Mouse (Mus musculus): ENCODE data around the gene Gal3st2c.
"Not testable (repeated sequence)": the region's sequence is repeated elsewhere in the genome, so short reads cannot be mapped to it uniquely, and the experiment has no call there.

Gal3st2c gene

DNA sequence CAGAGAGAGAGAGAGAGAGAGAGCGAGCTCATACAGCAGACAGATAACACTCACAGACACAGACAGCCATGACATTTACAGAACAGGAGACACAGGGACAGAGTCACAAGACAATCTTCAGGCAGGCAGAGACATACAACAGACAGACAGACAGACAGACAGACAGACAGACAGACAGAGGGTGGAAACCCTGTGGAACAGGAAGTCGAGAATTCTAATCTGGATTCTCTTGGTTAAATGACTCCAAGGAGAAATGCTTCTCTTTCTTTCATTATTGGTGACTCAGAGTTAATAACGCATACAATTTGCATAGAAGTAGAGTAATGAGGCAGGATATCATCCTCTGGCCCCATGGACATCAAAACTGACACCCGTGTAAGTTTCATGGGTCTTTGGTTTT is 56.2 kb downstream of the Gal3st2c start:
- DNase-seq, result no peak

GRCm38 (mm10) chr1:94051104-94051503 is 60.8 kb downstream of the Gal3st2c start:
- DNase-seq, result no peak

GRCm38 (mm10) chr1:94052373-94052772 is 62.1 kb downstream of the Gal3st2c start, which contains the start of gene Pdcd1:
Gene Pdcd1, minus strand, starts transcription at chr1:94052553.
- no peak for DNase-seq

- DNase-seq, result peak; percentile 26 to 36
Observed at GRCm38 (mm10) chr1:94053530-94054216, 63.4 kb downstream of the Gal3st2c start.

GRCm38 (mm10) chr1:94054481-94054880 is 64.2 kb downstream of the Gal3st2c start:
- DNase-seq, result no peak

- DNase-seq, result peak in 1 of 2 experiments; percentile 21
Observed at GRCm38 (mm10) chr1:94055966-94056365, 65.7 kb downstream of the Gal3st2c start.

DNA sequence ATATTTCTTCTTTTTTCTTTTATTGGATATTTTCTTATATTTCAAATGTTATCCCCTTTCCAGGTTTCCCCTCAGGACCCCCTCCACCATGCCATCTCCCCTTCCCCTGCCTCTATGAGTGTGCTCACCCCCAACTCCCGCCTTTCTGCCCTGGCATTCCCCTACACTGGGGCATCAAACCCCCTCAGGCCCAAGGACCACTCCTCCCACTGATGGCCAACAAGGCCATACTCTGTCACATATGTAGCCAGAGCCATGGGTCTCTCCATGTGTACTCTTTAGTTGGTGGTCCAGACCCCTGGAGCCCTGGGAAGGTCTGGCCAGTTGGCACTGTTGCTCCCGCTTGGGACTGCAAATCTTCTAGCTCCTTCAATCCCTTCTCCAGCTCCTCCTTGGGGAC is 67.1 kb downstream of the Gal3st2c start:
- DNase-seq, result no peak

DNA sequence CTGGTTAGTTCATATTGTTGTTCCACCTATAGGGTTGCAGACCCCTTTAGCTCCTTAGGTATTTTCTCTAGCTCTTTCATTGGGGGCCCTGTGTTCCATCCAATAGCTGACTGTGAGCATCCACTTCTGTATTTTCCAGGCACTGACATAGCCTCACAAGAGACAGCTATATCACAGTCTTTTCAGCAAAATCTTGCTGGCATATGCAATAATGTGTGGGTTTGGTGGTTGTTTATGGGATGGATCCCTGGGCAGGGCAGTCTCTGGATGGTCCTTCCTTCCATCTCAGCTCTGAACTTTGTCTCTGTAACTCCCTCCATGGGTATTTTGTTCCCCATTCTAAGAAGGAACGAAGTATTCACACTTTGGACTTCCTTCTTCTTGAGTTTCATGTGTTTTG is 68.0 kb downstream of the Gal3st2c start:
- DNase-seq, result not testable (repeated sequence)

All from cerebellum, postnatal 10 days (tissue).